Mouse (Mus musculus): ENCODE data around the gene Kpna3. TPM values are rescaled to one million over a fixed set of nuclear protein-coding genes. Genes with fewer than 3 reads are reported as not detected.
A peak's percentile ranks its signal among the peaks of the same experiment; 100 is the strongest.
"Not testable (repeated sequence)": the region's sequence is repeated elsewhere in the genome, so short reads cannot be mapped to it uniquely, and the experiment has no call there.

The Kpna3 gene
- 10 to 100 TPM; 86.9 to 90.7 TPM for total RNA-seq (2021)
- long read RNA-seq, experiment 1, full-length matches to known transcripts = 131 of 145 reads
- long read RNA-seq, experiment 1, partial matches to known transcripts = 6 of 145 reads
- long read RNA-seq, experiment 1, other reads (novel, unspliced or antisense) = 8 of 145 reads
- long read RNA-seq, experiment 2, full-length matches to known transcripts = 106 of 115 reads
- long read RNA-seq, experiment 2, partial matches to known transcripts = 1 of 115 reads
- long read RNA-seq, experiment 2, other reads (novel, unspliced or antisense) = 8 of 115 reads

DNA sequence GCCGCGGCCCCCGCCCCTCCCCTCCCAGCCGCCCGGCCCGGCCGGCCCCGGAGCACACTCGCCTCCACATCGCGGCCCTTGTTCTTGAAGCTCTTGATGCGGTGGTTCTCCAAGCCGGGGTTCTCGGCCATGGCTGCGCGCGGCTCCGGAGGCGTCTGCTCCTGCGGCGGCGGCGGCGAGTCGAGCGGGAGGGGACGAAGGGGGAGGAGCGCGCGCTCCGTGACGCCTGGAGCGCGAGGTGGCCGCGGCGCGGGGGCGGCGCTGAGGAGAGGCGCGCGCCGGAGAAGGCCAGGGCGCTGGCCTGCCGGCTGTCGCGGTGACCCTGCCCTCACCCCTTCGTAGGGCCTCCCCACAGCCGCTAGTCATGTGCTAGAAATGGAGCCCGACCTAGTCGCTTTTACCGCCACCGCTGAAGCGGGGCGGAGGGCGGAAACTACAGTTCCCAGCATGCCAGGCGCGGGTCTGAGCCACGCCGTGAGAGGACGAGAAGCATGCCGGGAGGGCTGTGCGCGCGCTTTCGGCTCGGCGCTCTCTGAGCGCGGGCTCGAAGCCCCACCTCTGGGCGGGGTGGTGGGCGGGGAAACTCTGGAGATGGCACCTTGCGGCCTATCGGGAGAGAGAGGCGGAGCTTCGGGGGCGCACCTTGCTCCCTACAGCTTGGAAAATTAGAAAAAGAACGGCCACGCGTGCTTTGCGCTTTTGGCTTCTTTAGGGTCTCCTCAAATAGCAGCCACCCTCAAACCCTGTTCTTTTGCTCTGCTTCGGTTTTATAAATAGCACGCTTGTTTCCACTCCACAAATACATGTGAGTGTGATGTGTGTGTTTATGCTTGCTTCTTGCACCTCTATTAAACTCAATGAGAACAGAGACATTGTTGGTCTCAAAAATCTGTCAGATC lies at the start of gene Kpna3:
Kpna3 (minus strand) TSS at position 214 of the 899 bp plus-strand sequence.
- DNase-seq = peak; percentile 97

GRCm38 (mm10) chr14:61460365-61460764 lies 20.7 kb upstream of the Kpna3 start:
- no peak for DNase-seq

- DNase-seq = no peak
These were observed 17.8 kb upstream of the Kpna3 start for GRCm38 (mm10) chr14:61457468-61457867.

DNA sequence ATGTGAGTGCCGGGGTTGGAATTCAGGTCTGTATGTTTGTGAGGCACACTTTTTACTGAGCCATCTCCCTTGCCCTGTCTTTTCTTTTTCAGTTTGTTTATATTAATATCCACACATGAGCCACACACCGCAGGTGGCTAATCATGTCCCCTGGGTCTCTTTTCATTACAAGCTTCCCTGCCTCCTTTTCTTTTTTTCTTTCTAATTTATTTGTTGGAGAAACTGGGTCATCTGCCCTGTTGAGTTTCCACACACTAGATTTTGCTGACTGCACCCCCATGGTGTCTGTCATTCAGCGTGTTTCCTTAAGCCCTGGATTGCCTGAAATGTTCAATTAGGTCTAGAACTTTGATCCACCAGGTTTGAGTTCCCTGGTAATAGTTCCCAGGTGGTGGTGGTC lies 15.9 kb upstream of the Kpna3 start:
- no peak for DNase-seq

DNA sequence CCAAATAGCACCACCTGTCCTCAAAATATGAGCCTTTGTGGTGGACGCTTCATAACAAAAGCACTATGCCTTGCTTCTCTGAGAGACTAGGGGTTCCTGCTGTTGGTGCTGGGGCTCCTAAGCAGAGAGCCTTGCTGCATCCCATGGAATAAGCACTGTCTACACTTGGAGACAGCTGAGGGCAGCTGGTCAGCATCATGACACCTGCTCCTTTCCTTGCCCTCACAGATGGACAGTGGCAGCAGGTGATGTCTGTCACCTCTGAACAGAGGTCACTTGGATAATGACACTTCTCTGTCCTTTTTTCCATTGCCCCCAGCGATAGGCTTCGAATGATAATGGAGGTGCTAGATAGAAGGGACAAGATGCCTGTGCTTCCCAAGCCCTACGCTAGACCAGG lies 13.4 kb upstream of the Kpna3 start:
- no peak for DNase-seq

GRCm38 (mm10) chr14:61452481-61452880 lies 12.8 kb upstream of the Kpna3 start:
- DNase-seq = no peak

- no peak for DNase-seq
These were observed 8.1 kb upstream of the Kpna3 start for GRCm38 (mm10) chr14:61447775-61448174.

- peak; percentile 66 for DNase-seq
These were observed 473 bp downstream of the Kpna3 start for GRCm38 (mm10) chr14:61439141-61439660.

DNA sequence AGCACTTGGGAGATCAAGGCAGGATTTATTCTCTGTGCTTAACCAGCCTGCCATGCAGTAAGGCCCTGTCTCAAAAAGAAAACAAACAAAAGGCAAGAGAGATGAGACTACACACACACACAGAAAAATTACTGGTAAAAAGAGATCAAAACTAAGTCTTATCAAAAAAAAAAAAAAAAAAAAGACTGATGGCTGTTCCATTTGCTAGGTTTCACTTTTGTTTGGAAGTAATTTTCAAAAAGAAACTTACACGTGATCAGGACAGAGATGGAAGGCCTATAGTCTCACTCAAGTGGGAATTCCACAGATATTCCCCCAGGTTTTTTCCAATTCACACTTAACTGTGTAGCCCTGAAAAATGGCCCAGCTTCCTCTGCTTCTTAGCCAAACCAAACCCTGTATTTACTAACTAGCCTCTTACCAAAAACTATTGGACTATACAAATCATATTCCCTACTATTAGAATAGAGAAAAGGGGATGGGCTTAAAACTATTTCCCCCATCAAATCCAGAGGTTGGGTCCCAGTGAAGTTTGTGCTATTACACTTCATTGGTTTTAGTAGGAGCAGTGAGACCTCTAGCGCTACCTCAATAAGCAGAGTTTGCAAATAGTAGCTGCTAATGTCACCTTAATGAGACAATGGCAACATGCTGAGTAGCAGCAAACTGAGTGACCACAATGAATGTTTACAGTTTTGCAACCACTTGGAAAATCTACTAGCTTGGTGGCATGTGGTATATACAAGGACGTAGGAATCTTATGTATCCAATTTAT lies 1.3 kb downstream of the Kpna3 start:
- no peak for DNase-seq

DNA sequence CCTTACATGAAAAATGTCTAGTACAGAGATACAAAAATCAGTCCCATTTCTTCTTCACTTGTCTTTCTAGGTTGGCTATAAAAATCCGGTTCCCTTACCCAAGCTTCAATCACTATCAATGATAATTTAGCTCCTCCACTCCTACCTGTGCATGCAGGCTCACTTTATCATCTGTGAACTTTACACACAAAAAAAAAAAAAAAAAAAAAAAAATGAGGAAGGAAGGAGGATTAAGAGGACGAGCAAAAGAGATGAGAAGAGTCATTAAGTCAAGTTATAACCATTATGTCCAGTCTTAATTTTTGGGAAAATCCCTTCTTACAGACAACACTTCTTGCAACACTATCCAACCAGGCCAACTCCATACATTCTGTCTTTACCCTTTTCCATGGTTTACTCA lies 2.8 kb downstream of the Kpna3 start:
- DNase-seq = no peak

- DNase-seq = no peak
These were observed 11.4 kb downstream of the Kpna3 start for GRCm38 (mm10) chr14:61428126-61428787.

- not testable (repeated sequence) for DNase-seq
These were observed 12.6 kb downstream of the Kpna3 start for GRCm38 (mm10) chr14:61427095-61427494.

- DNase-seq = no peak
These were observed 14.5 kb downstream of the Kpna3 start for GRCm38 (mm10) chr14:61425080-61425665.

DNA sequence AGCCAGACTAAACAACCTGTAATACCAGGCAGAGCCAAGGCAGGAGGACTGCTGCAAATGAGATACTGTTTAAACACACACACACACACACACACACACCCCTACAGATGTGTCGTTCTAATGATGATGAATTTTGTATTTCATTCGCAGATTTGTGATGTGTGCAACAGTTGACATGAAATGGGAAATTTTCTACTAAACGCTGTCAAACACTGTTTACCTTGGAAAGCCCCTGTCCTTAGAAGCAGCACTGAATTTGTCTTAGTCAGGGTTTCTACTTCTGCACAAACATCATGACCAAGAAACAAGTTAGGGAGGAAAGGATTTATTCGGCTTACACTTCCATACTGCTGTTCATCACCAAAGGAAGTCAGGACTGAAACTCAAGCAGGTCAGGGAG lies 24.0 kb downstream of the Kpna3 start:
- DNase-seq = no peak

DNA sequence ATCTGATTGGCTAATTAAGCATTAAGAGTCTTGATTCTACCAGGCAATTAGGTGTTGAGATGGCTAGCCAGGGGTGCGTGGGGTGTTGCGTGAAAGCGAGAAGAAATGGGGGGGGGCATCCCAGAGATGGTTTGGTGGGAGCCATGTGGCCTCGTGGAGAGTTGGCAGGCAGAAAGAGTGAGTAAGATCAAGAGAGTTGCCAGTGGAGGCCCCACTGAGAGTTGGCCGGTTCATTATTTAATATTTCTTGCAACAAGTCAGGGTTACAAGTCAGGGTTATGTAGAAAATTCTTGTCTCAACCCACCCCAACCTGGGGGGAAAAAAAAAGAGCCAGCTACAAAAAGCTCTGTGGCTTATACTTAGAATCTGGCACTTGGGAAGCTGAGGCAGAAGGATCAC lies 24.4 kb downstream of the Kpna3 start:
- DNase-seq = no peak

- DNase-seq = no peak
These were observed 24.9 kb downstream of the Kpna3 start for GRCm38 (mm10) chr14:61414808-61415207.

- no peak for DNase-seq
These were observed 25.5 kb downstream of the Kpna3 start for GRCm38 (mm10) chr14:61414199-61414598.

DNA sequence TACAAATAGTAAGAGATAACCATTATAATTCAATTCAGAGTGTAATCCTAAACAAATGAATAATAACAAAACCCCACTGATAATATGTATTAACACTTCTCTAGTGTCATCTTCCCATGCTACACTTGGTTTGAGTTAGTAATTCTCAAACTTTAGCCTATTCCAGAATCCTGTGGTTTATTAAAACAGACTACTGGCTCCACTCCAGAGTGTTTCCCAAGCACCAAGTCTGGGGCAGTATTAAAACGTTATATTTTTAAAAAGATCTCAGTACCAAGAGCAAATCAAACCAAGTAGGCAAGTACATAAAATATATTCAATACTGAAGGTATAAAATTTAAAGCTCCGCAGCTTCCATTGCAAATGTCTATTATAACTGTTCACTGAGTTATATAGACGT lies 26.0 kb downstream of the Kpna3 start:
- no peak for DNase-seq

- DNase-seq = no peak
These were observed 29.7 kb downstream of the Kpna3 start for GRCm38 (mm10) chr14:61410020-61410419.

- DNase-seq = no peak
These were observed 32.6 kb downstream of the Kpna3 start for GRCm38 (mm10) chr14:61407055-61407454.

- DNase-seq = no peak
These were observed 33.9 kb downstream of the Kpna3 start for GRCm38 (mm10) chr14:61405761-61406160.

DNA sequence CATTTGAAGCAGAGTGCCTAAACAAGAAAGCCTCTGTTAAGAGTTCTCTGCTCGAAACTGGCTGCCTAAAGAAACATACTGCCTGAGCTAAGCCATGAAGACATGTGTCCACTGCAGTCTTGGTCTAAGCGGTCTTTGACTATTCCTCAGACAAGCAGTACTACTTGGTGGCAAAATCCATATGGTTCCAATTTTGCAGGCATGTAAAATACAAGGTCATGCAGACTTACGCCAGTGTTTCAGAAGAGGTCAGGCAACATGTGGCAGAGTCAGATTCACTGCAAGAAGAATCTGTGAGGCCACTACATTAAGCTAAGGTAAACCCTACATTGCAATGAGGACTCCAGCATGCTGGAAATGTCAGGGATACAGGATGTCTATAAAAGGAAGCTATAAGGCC lies 34.7 kb downstream of the Kpna3 start:
- DNase-seq = no peak
